Mouse (Mus musculus) limb, embryonic 14.5 days (tissue): ENCODE measurements around the gene Hist2h3c2. TPM values are rescaled to one million over a fixed set of nuclear protein-coding genes. Genes with fewer than 3 reads are reported as not detected.
A peak's percentile ranks its signal among the peaks of the same experiment; 100 is the strongest.

Experiments used
- ATAC-seq: fragments of 200-750 bp; cut with Nextera tagmentation; 2 replicates; pipeline ENCODE4 v1.8.0; 2017; ENCODE audit warnings: low read depth, moderate number of reproducible peaks, moderate TSS enrichment; ENCODE audit not compliant: low FRiP score
- DNase-seq: peaks from one replicate; pipeline ENCODE4 v3.0.0-alpha.2; 2015; ENCODE audit warnings: low spot score
- H3K27ac ChIP-seq: fragments of 300-500 bp; sonication (generic); replicated peaks from 2 replicates; pipeline ENCODE4 v1.5.1; 2014; ENCODE audit warnings: low read depth, mild to moderate bottlenecking, low read length, moderate library complexity, mixed read lengths
- H3K27me3 ChIP-seq: fragments of 300-500 bp; sonication (generic); 2 replicates; pipeline ENCODE4 v1.6.1; 2014; ENCODE audit warnings: low read length, mixed read lengths; ENCODE audit not compliant: control insufficient read depth, insufficient read depth
- H3K36me3 ChIP-seq: fragments of 300-500 bp; sonication (generic); 2 replicates; pipeline ENCODE4 v1.6.1; 2014; ENCODE audit warnings: mild to moderate bottlenecking, low read length, moderate library complexity, mixed read lengths; ENCODE audit not compliant: control insufficient read depth, insufficient read depth
- H3K4me1 ChIP-seq: fragments of 300-500 bp; sonication (generic); 2 replicates; pipeline ENCODE4 v1.6.1; 2014; ENCODE audit warnings: antibody characterized with exemption, low read length, mixed read lengths; ENCODE audit not compliant: control insufficient read depth, insufficient read depth
- H3K4me2 ChIP-seq: fragments of 300-500 bp; sonication (generic); replicated peaks from 2 replicates; pipeline ENCODE4 v1.6.1; 2014; ENCODE audit warnings: low read depth, mild to moderate bottlenecking, low read length, moderate library complexity; ENCODE audit not compliant: severe bottlenecking
- H3K4me3 ChIP-seq: fragments of 300-500 bp; sonication (generic); replicated peaks from 2 replicates; pipeline ENCODE4 v1.5.1; 2014; ENCODE audit warnings: low read length
- H3K9ac ChIP-seq: fragments of 300-500 bp; sonication (generic); 2 replicates; pipeline ENCODE4 v1.6.1; 2014; ENCODE audit warnings: mild to moderate bottlenecking, low read depth, low read length, moderate library complexity; ENCODE audit not compliant: severe bottlenecking
- H3K9me3 ChIP-seq: fragments of 300-500 bp; sonication (generic); 2 replicates; pipeline ENCODE4 v1.6.1; 2016; ENCODE audit warnings: low read length; ENCODE audit not compliant: control insufficient read depth
- POLR2A ChIP-seq: fragments of 200-500 bp; IDR thresholded peaks from 2 replicates; pipeline ENCODE4 v1.8.0; 2012; ENCODE audit warnings: inconsistent platforms, mild to moderate bottlenecking, moderate library complexity, borderline replicate concordance; ENCODE audit not compliant: insufficient read depth, insufficient read length; ENCODE audit errors: extremely low read depth
- WGBS: fragments of 180-500 bp; shearing (Covaris S2); extraction: QIAGEN DNeasy Blood & Tissue Kit; methylation state at CpG from one replicate; pipeline ENCODE4 v1.1.7; 2014; 5-methylcytosine and 5-hydroxymethylcytosine counted together
- polyA plus RNA-seq, 2 experiments: library from polyadenylated mRNA; depleted of rRNA in 1 of 2; stranded (reverse) in 1 of 2; unstranded in 1 of 2; fragments of >200 nt; fragmentation: Nextera tagmentation in 1 of 2; extraction: Ambion mirVana in 1 of 2; gene quantifications; 2 replicates each; pipeline versions ENCODE4 v1.2.1 to v1.2.3; 2012 to 2014

Hist2h3c2 gene
- polyA plus RNA-seq, 2 experiments: 8.0 to 74.4 TPM

GRCm38 (mm10) chr3:96230404-96230803 lies 8.5 kb downstream of the Hist2h3c2 start:
- ATAC-seq (no peak), DNase-seq (no peak)
- H3K4me2 ChIP-seq: no peak overlapping the region
- no peaks in the 10 kb centered on the region for H3K9me3 ChIP-seq
- H3K9ac ChIP-seq: no peak overlapping the region
- no peaks in the 10 kb centered on the region for H3K4me1 ChIP-seq
- no peaks in the 10 kb centered on the region for H3K27me3 ChIP-seq
- WGBS: 81% methylated on average over 2 of the region's 2 CpGs
- H3K36me3 ChIP-seq: no peaks in the 10 kb centered on the region
- H3K27ac ChIP-seq: no peak overlapping the region
- no peak for TF ChIP-seq POLR2A
- H3K4me3 ChIP-seq: no peak overlapping the region

GRCm38 (mm10) chr3:96228828-96229227 lies 10.1 kb downstream of the Hist2h3c2 start:
- no peaks in the 10 kb centered on the region for H3K36me3 ChIP-seq
- no peak overlapping the region for H3K4me2 ChIP-seq
- WGBS: 75% methylated on average over 2 of the region's 2 CpGs
- H3K9me3 ChIP-seq: no peaks in the 10 kb centered on the region
- H3K27ac ChIP-seq: no peak overlapping the region
- no peak for DNase-seq
- H3K9ac ChIP-seq: no peak overlapping the region
- no peak overlapping the region for H3K4me3 ChIP-seq
- no peak for ATAC-seq
- no peaks in the 10 kb centered on the region for H3K4me1 ChIP-seq
- no peaks in the 10 kb centered on the region for H3K27me3 ChIP-seq
- TF ChIP-seq POLR2A: no peak

- H3K4me1 ChIP-seq: peaks cover 8% of the 10 kb centered on the region
- ATAC-seq: peak; percentile 54; the same call in 1 of the 2 replicates
Measured at GRCm38 (mm10) chr3:96226695-96227648, 12.0 kb downstream of the Hist2h3c2 start.

GRCm38 (mm10) chr3:96225421-96225820 lies 13.5 kb downstream of the Hist2h3c2 start:
- no peaks in the 10 kb centered on the region for H3K27me3 ChIP-seq
- no peak overlapping the region for H3K9ac ChIP-seq
- no peaks in the 10 kb centered on the region for H3K36me3 ChIP-seq
- peaks cover 15% of the 10 kb centered on the region for H3K4me1 ChIP-seq
- no peak overlapping the region for H3K27ac ChIP-seq
- WGBS: 59% methylated on average over 2 of the region's 2 CpGs
- no peak overlapping the region for H3K4me3 ChIP-seq
- no peaks in the 10 kb centered on the region for H3K9me3 ChIP-seq
- ATAC-seq (no peak), DNase-seq (no peak)
- no peak overlapping the region for H3K4me2 ChIP-seq
- no peak for TF ChIP-seq POLR2A

More at GRCm38 (mm10) chr3:96226695-96227648, 12.0 kb downstream of the Hist2h3c2 start:
- no peak for TF ChIP-seq POLR2A
- no peak overlapping the region for H3K27ac ChIP-seq
- no peak overlapping the region for H3K4me3 ChIP-seq
- no peak for DNase-seq
- 59% methylated on average over 8 of the region's 8 CpGs for WGBS
- no peak overlapping the region for H3K4me2 ChIP-seq
- H3K27me3 ChIP-seq: no peaks in the 10 kb centered on the region
- H3K9ac ChIP-seq: no peak overlapping the region
- no peaks in the 10 kb centered on the region for H3K36me3 ChIP-seq
- H3K9me3 ChIP-seq: no peaks in the 10 kb centered on the region

GRCm38 (mm10) chr3:96222774-96223173 lies 16.2 kb downstream of the Hist2h3c2 start:
- no peaks in the 10 kb centered on the region for H3K9me3 ChIP-seq
- ATAC-seq: no peak
- H3K36me3 ChIP-seq: no peaks in the 10 kb centered on the region
- H3K4me1 ChIP-seq: peaks cover 15% of the 10 kb centered on the region
- H3K27ac ChIP-seq: no peak overlapping the region
- no peak overlapping the region; the same call in 1 of the 2 replicates for H3K4me2 ChIP-seq
- no peak for TF ChIP-seq POLR2A
- WGBS: 91% methylated on average over 4 of the region's 4 CpGs
- H3K4me3 ChIP-seq: no peak overlapping the region
- DNase-seq: no peak
- no peak overlapping the region for H3K9ac ChIP-seq
- H3K27me3 ChIP-seq: no peaks in the 10 kb centered on the region
